Mouse (Mus musculus): Measurements from ENCODE around the gene Olfr154. TPM values are rescaled to one million over a fixed set of nuclear protein-coding genes. Genes with fewer than 3 reads are reported as not detected.
"Not testable (repeated sequence)": the region's sequence is repeated elsewhere in the genome, so short reads cannot be mapped to it uniquely, and the experiment has no call there.

The Olfr154 gene
- not detected in 2 replicates for total RNA-seq (2015)
- total RNA-seq (2017) = not detected in 2 replicates

DNA sequence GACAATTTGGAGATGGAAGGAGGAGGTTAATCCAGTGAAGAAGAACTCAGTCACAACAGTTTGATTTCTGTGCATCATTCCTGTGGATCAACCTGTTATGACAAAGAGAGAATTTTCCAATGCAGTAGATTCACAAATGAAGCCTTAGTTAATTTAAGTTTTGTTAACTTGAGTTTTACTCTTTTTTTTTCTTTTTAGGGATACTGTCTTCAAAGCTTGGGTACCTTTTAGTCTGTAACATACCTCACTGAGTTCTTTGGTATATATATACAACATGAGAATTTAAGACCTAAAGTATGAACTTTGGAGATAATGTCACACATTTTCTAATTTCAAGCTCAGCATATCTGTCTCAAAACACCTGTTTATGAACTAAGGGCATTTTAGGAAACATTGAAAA is at the start of gene Olfr154:
TSS of gene Olfr154 (minus strand) at position 101 of the 400 bp plus-strand sequence.
- not testable (repeated sequence) for ATAC-seq (ENCODE audit: poor library complexity, severe bottlenecking)

DNA sequence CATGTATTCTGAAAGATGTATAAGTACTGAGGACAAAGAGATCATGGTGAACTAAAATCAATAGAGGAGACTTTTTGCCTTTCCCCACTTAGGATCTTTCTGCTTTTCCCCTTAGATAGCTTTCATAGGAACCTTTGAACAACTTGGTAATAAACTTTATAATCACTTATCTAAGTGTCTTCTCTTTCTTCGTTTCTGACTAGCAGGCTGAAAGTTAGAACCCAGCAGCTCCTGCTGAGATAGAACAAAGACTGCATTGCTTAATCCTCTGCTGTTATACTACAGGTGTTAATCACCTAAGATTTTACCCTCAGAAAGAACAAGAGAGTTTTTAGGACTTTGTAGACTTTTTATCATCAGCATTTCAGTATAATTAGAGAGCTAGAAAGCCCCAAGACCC is 46.9 kb upstream of the Olfr154 start:
- ATAC-seq (ENCODE audit: poor library complexity, severe bottlenecking) = no peak

DNA sequence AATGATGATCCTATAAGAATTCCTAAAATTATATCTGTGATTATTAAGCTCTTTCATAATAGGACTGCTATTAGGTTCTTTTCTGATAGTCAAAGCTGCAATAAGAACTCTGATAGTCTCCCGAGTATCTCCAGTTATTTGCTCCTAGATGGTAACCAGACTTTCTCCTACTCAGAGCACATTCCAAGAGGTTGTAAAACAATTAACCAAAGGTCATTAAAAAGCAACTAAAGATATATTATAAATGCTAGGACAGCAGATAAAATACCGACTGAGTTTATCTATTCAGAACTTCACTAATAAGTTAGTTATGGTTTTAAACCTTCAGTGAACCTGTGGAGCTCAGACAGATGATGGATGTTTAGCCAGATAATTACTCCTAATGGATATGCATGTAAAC is 46.4 kb upstream of the Olfr154 start:
- not testable (repeated sequence) for ATAC-seq (ENCODE audit: poor library complexity, severe bottlenecking)

DNA sequence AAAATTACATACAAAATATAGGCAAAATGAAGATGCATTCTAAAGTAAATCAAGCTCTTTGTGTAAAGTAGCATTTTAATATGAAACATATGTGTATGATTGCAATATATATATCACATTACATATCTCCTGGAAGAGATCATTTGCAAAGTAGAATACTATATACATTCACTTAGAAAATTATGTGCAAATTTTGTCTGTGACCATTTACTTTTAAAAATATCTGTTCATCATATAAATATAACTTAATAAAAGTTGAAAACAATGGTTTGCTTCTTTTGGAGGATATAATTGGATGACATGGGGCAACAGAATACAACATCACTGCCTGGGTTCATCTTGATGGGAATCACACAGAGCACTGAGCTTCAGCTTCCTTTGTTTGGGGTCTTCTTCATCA is 24.9 kb upstream of the Olfr154 start, which contains the start of gene Olfr1008:
TSS of gene Olfr1008 (plus strand) at position 301 of the 400 bp plus-strand sequence.
- no peak for ATAC-seq (ENCODE audit: poor library complexity, severe bottlenecking)

DNA sequence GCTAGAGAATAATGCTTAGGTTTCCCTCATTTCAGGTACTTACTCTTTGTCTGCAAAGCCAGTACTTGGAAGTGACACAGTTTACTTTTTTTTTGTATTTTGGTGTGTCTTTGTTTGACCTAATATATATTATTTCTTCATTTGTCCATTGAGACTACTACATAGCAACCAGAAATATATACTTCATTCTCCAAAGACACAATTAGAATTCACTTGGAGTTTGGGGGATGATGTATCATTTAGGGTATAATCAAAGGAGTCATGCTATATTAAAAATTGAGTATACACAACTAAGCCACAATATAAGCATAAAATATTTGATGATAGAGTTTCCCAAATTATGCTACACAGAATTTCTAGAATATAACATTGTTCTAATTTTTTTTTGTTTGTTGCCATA is 14.4 kb upstream of the Olfr154 start, which contains the start of gene Olfr1006:
TSS of gene Olfr1006 (minus strand) at position 101 of the 400 bp plus-strand sequence.
- ATAC-seq (ENCODE audit: poor library complexity, severe bottlenecking) = no peak

DNA sequence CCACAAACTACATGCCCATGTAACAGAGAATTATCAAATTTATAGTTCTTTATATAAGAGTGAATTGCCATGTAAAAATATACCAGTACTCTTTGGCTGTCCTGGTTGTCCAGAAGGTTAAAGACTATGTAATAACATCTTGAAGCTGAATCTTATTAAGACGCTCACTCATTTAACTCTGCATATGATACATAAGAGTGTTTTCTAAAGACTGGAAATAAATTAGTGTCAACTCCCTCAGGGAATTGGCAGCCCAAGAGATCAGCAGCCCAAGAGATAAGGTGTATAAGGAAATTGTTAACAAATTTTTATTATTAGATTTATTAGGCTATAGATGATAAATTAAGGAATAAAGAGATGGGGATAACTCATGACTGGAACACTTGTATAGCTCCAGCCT is 13.7 kb downstream of the Olfr154 start, which contains the start of gene Olfr1002:
TSS of gene Olfr1002 (minus strand) at position 101 of the 400 bp plus-strand sequence.
- no peak for ATAC-seq (ENCODE audit: poor library complexity, severe bottlenecking)

Other genes starting within 250 kb of the Olfr154 start
- gene Olfr993, start 249.6 kb downstream of the Olfr154 start, total RNA-seq (2015) = not detected in 2 replicates
- not detected in 2 replicates for gene Olfr993, start 249.6 kb downstream of the Olfr154 start, total RNA-seq (2017)
- gene Olfr994, start 228.0 kb downstream of the Olfr154 start, total RNA-seq (2015) = not detected in 2 replicates
- not detected in 2 replicates for gene Olfr994, start 228.0 kb downstream of the Olfr154 start, total RNA-seq (2017)
- not detected in 2 replicates for gene Olfr995, start 220.8 kb downstream of the Olfr154 start, total RNA-seq (2015)
- gene Olfr995, start 220.8 kb downstream of the Olfr154 start, total RNA-seq (2017) = not detected in 2 replicates
- gene 4833423E24Rik, start 145.4 kb downstream of the Olfr154 start, total RNA-seq (2015) = not detected in 2 replicates
- not detected in 2 replicates for gene 4833423E24Rik, start 145.4 kb downstream of the Olfr154 start, total RNA-seq (2017)
- not detected in 2 replicates for gene Olfr996, start 85.2 kb downstream of the Olfr154 start, total RNA-seq (2015)
- gene Olfr996, start 85.2 kb downstream of the Olfr154 start, total RNA-seq (2017) = not detected in 2 replicates
- gene Olfr998, start 75.5 kb downstream of the Olfr154 start, total RNA-seq (2015) = not detected in 2 replicates
- not detected in 2 replicates for gene Olfr998, start 75.5 kb downstream of the Olfr154 start, total RNA-seq (2017)
- not detected in 2 replicates for gene Olfr1000, start 52.6 kb downstream of the Olfr154 start, total RNA-seq (2015)
- gene Olfr1000, start 52.6 kb downstream of the Olfr154 start, total RNA-seq (2017) = not detected in 2 replicates
- not detected in 2 replicates for gene Olfr1002, start 13.8 kb downstream of the Olfr154 start, total RNA-seq (2015)
- gene Olfr1002, start 13.8 kb downstream of the Olfr154 start, total RNA-seq (2017) = not detected in 2 replicates
- not detected in 2 replicates for gene Olfr1006, start 14.3 kb upstream of the Olfr154 start, total RNA-seq (2015)
- gene Olfr1006, start 14.3 kb upstream of the Olfr154 start, total RNA-seq (2017) = not detected in 2 replicates
- not detected in 2 replicates for gene Olfr1008, start 25.0 kb upstream of the Olfr154 start, total RNA-seq (2015)
- gene Olfr1008, start 25.0 kb upstream of the Olfr154 start, total RNA-seq (2017) = not detected in 2 replicates
- not detected in 2 replicates for gene Olfr1009, start 51.0 kb upstream of the Olfr154 start, total RNA-seq (2015)
- gene Olfr1009, start 51.0 kb upstream of the Olfr154 start, total RNA-seq (2017) = not detected in 2 replicates
- gene Olfr1012, start 98.3 kb upstream of the Olfr154 start, total RNA-seq (2015) = not detected in 2 replicates
- not detected in 2 replicates for gene Olfr1012, start 98.3 kb upstream of the Olfr154 start, total RNA-seq (2017)
- not detected in 2 replicates for gene Olfr1013, start 102.6 kb upstream of the Olfr154 start, total RNA-seq (2015)
- not detected in 2 replicates for gene Olfr1013, start 102.6 kb upstream of the Olfr154 start, total RNA-seq (2017)
- not detected in 2 replicates for gene Olfr1014, start 108.3 kb upstream of the Olfr154 start, total RNA-seq (2015)
- gene Olfr1014, start 108.3 kb upstream of the Olfr154 start, total RNA-seq (2017) = not detected in 2 replicates
- not detected in 2 replicates for gene Olfr1015, start 117.6 kb upstream of the Olfr154 start, total RNA-seq (2015)
- gene Olfr1015, start 117.6 kb upstream of the Olfr154 start, total RNA-seq (2017) = not detected in 2 replicates
- not detected in 2 replicates for gene Olfr1016, start 138.1 kb upstream of the Olfr154 start, total RNA-seq (2015)
- not detected in 2 replicates for gene Olfr1016, start 138.1 kb upstream of the Olfr154 start, total RNA-seq (2017)
- gene Olfr1018, start 154.0 kb upstream of the Olfr154 start, total RNA-seq (2015) = not detected in 2 replicates
- gene Olfr1018, start 154.0 kb upstream of the Olfr154 start, total RNA-seq (2017) = not detected in 2 replicates
- gene Olfr1019, start 181.0 kb upstream of the Olfr154 start, total RNA-seq (2015) = not detected in 2 replicates
- gene Olfr1019, start 181.0 kb upstream of the Olfr154 start, total RNA-seq (2017) = not detected in 2 replicates
- not detected in 2 replicates for gene Olfr1020, start 182.6 kb upstream of the Olfr154 start, total RNA-seq (2015)
- gene Olfr1020, start 182.6 kb upstream of the Olfr154 start, total RNA-seq (2017) = not detected in 2 replicates
- not detected in 2 replicates for gene Olfr1022, start 204.1 kb upstream of the Olfr154 start, total RNA-seq (2015)
- gene Olfr1022, start 204.1 kb upstream of the Olfr154 start, total RNA-seq (2017) = not detected in 2 replicates
- not detected in 2 replicates for gene Olfr1023, start 221.2 kb upstream of the Olfr154 start, total RNA-seq (2015)
- gene Olfr1023, start 221.2 kb upstream of the Olfr154 start, total RNA-seq (2017) = not detected in 2 replicates
- gene Olfr1024, start 240.6 kb upstream of the Olfr154 start, total RNA-seq (2015) = not detected in 2 replicates
- not detected in 2 replicates for gene Olfr1024, start 240.6 kb upstream of the Olfr154 start, total RNA-seq (2017)

Measured in megakaryocyte, adult 5-6 weeks (primary cell).